In genomic region chr2:153851030-153851360, GRCm38 (mm10) we compare ENCODE assay signal across 10 mouse cellular contexts. TPM values are rescaled to one million over a fixed set of nuclear protein-coding genes. Genes with fewer than 3 reads are reported as not detected.
DNase-seq lines count a peak whose midpoint lies in the region; ATAC-seq and TF ChIP-seq lines count a peak whose summit lies in the region.
"Had no signal": no experiment of that assay in that cellular context is flagged by ENCODE, and none has a peak within 500 bp of the region (broad histone marks: within the 10 kb centered on the region; RNA-seq: fewer than 3 reads in every experiment).

No protein-coding gene starts in this region.

- H3K4me3 ChIP-seq in heart, embryonic 12.5 days: no peak overlapping the region
- H3K4me3 ChIP-seq in MEL (ENCODE audit: control insufficient read depth in 1 of 2, insufficient read depth in 1 of 2, low read depth in 2 of 2, low read length in 2 of 2): no peak overlapping the region
- H3K4me3 ChIP-seq in cerebellum, adult 2 months (replicated peaks; ENCODE audit: insufficient read depth, low read depth, low read length): no peak overlapping the region
- H3K4me3 ChIP-seq in testis, adult 2 months (ENCODE audit: control insufficient read depth, low read depth, low read length): no peak overlapping the region

- TF ChIP-seq EP300 in MEL (IDR thresholded peaks at IDR 0.05; ENCODE audit: low read depth in 1 of 2, low read length in 2 of 2): no peak

- H3K79me2 ChIP-seq in MEL (ENCODE audit: control insufficient read depth, insufficient read depth, low read length, poor library complexity): no peaks in the 10 kb centered on the region

- no peak overlapping the region for H3K27ac ChIP-seq in heart, embryonic 12.5 days (ENCODE audit: poor library complexity, severe bottlenecking)
- no peak overlapping the region for H3K27ac ChIP-seq in MEL (ENCODE audit: control insufficient read depth, low read depth, low read length)
- H3K27ac ChIP-seq in cerebellum, adult 2 months (ENCODE audit: insufficient read depth, low read length): no peak overlapping the region
- no peak overlapping the region for H3K27ac ChIP-seq in testis, adult 2 months (ENCODE audit: control insufficient read depth, insufficient read depth, low read depth, low read length)

- TF ChIP-seq POLR2A in MEL (IDR thresholded peaks at IDR 0.05; ENCODE audit: control insufficient read depth in 1 of 2, insufficient read depth in 1 of 2, low read depth in 1 of 2, low read length in 2 of 2, poor library complexity in 1 of 2): no peak
- no peak for TF ChIP-seq POLR2A in cerebellum, adult 2 months (IDR thresholded peaks at IDR 0.05; ENCODE audit: borderline replicate concordance, insufficient read depth, low read length)
- TF ChIP-seq POLR2A in testis, adult 2 months (IDR thresholded peaks at IDR 0.05; ENCODE audit: control insufficient read depth, low read depth, low read length): no peak

- no peak for ATAC-seq in heart, embryonic 12.5 days (ENCODE audit: insufficient number of reproducible peaks, low FRiP score)
- ATAC-seq in megakaryocyte, adult 5-6 weeks (ENCODE audit: poor library complexity, severe bottlenecking): peak; percentile 40; the same call in 1 of the 2 replicates

- no peaks in the 10 kb centered on the region for H3K36me3 ChIP-seq in heart, embryonic 12.5 days
- no peaks in the 10 kb centered on the region for H3K36me3 ChIP-seq in MEL (ENCODE audit: control insufficient read depth in 1 of 2, insufficient read depth in 2 of 2, low read length in 2 of 2)
- H3K36me3 ChIP-seq in testis, adult 2 months (ENCODE audit: control insufficient read depth, insufficient read depth, low read length): no peaks in the 10 kb centered on the region
- H3K36me3 ChIP-seq: G1E had no signal

- no peak overlapping the region for H3K9ac ChIP-seq in heart, embryonic 12.5 days
- no peak overlapping the region for H3K9ac ChIP-seq in MEL (ENCODE audit: control insufficient read depth, low read depth, low read length, poor library complexity, severe bottlenecking)

- DNase-seq in heart, adult 18-20 months: peak; percentile 9 to 67
- peak; percentile 60 for DNase-seq in MEL (ENCODE audit: low read depth, low spot score)
- peak; percentile 74 to 80 for DNase-seq in cerebellum, adult 2 months
- DNase-seq in gastrocnemius, postnatal 10 days: peak; percentile 56
- peak; percentile 58 to 76 for DNase-seq in layer of hippocampus, postnatal 10 days (ENCODE audit: low spot score in 2 of 2)

- peaks cover 7% of the 10 kb centered on the region; the same call in 1 of the 2 replicates for H3K4me1 ChIP-seq in heart, embryonic 12.5 days (replicated peaks)
- H3K4me1 ChIP-seq in MEL (ENCODE audit: control insufficient read depth in 1 of 2, insufficient read depth in 2 of 2, low read length in 2 of 2): no peaks in the 10 kb centered on the region
- no peaks in the 10 kb centered on the region for H3K4me1 ChIP-seq in cerebellum, adult 2 months (ENCODE audit: control insufficient read depth, insufficient read depth, low read length)
- H3K4me1 ChIP-seq in testis, adult 2 months (ENCODE audit: control insufficient read depth, insufficient read depth, low read length): no peaks in the 10 kb centered on the region

- TF ChIP-seq CTCF in MEL (IDR thresholded peaks at IDR 0.05 in 2 of 3, conservative IDR thresholded peaks at IDR 0.05 in 1 of 3; ENCODE audit: control insufficient read depth in 1 of 3, insufficient read depth in 1 of 3, low read depth in 2 of 3, low read length in 3 of 3, poor library complexity in 1 of 3, severe bottlenecking in 1 of 3): peak in 2 of 3 experiments; percentile 69 to 71; a peak in 5 of 6 replicates
- peak; percentile 67 for TF ChIP-seq CTCF in cerebellum, adult 2 months (IDR thresholded peaks at IDR 0.05; ENCODE audit: borderline replicate concordance, insufficient read depth, low read depth, low read length)
- TF ChIP-seq CTCF in testis, adult 2 months (IDR thresholded peaks at IDR 0.05; ENCODE audit: control insufficient read depth, insufficient read depth, insufficient replicate concordance, low read depth, low read length): peak; percentile 23

- peaks cover 3% of the 10 kb centered on the region for H3K9me3 ChIP-seq in heart, embryonic 12.5 days (replicated peaks)
- no peaks in the 10 kb centered on the region for H3K9me3 ChIP-seq in MEL (replicated peaks; ENCODE audit: insufficient read depth, low read length)

- H3K4me2 ChIP-seq in heart, embryonic 12.5 days: no peak overlapping the region

- H3K27me3 ChIP-seq in heart, embryonic 12.5 days (replicated peaks): 0 out of 2 replicates have a peak, but pooled peaks cover 6% of the 10 kb centered on the region
- H3K27me3 ChIP-seq in MEL (ENCODE audit: control insufficient read depth in 1 of 2, insufficient read depth in 2 of 2, low read length in 2 of 2): peaks cover 0 to 3% of the 10 kb centered on the region in 2 experiments; a peak in 1 of 4 replicates
- no peaks in the 10 kb centered on the region for H3K27me3 ChIP-seq in cerebellum, adult 2 months (ENCODE audit: control insufficient read depth, insufficient read depth, low read length)
- H3K27me3 ChIP-seq in testis, adult 2 months (ENCODE audit: control insufficient read depth, insufficient read depth, low read length): no peaks in the 10 kb centered on the region

- TF ChIP-seq RAD21 in MEL (IDR thresholded peaks at IDR 0.05; ENCODE audit: low read depth, low read length): peak; percentile 59

- 44% methylated on average over 4 of the region's 4 CpGs for WGBS in heart, embryonic 12.5 days
- WGBS in cerebellum, adult 2 months: 16% methylated on average over 4 of the region's 4 CpGs

TF ChIP-seq in MEL, 35 proteins besides CTCF, POLR2A, EP300 and RAD21:
- peak; percentile 78 for TF ChIP-seq SMC3 (IDR thresholded peaks at IDR 0.05; ENCODE audit: low read depth, low read length)
- no peak for TF ChIP-seq USF2 (IDR thresholded peaks at IDR 0.05; ENCODE audit: borderline replicate concordance in 1 of 2, insufficient read depth in 1 of 2, low read depth in 1 of 2, low read length in 2 of 2)
- TF ChIP-seq UBTF (IDR thresholded peaks at IDR 0.05; ENCODE audit: borderline replicate concordance, insufficient read depth, low read depth, low read length): no peak
- no peak for TF ChIP-seq MYB (IDR thresholded peaks at IDR 0.05; ENCODE audit: low read depth, low read length)
- peak; percentile 47; the same call in 1 of the 2 replicates for TF ChIP-seq ZC3H11A (IDR thresholded peaks at IDR 0.05; ENCODE audit: low read depth, low read length)
- no peak for TF ChIP-seq RCOR1 (IDR thresholded peaks at IDR 0.05; ENCODE audit: low read depth, low read length)

RNA-seq across cellular contexts. Expression of gene Sun5, which starts 19.9 kb away (rescaled TPM):
- not detected for total RNA-seq in heart, adult 18-20 months (2021)
- not detected in 2 replicates for polyA plus RNA-seq in heart, embryonic 12.5 days (2016; fragmentation: Nextera tagmentation; extraction: Ambion mirVana)
- total RNA-seq in MEL (2012; rRNA removed): not detected in 2 replicates
- not detected for polyA plus RNA-seq in MEL (2012; ENCODE audit: insufficient read depth in 1 of 2, insufficient read length in 2 of 2, low read depth in 1 of 2, low replicate concordance in 2 of 2, missing spikeins in 1 of 2)
- not detected in 2 replicates for polyA plus RNA-seq in cerebellum, adult 2 months (2012; rRNA removed)
- total RNA-seq in gastrocnemius, postnatal 10 days (2021): not detected
- not detected for total RNA-seq in layer of hippocampus, postnatal 10 days (2021)
- total RNA-seq in megakaryocyte, adult 5-6 weeks (2015): not detected in 2 replicates
- not detected in 2 replicates for total RNA-seq in megakaryocyte, adult 5-6 weeks (2017)
- polyA plus RNA-seq in testis, adult 2 months (2012; rRNA removed): 255 and 271 TPM in 2 replicates
- total RNA-seq: G1E had no signal
- polyA plus RNA-seq: G1E; limb, embryonic 14.5 days had no signal

RNA-seq across cellular contexts. Expression of gene Bpifb2, which starts 23.9 kb away (rescaled TPM):
- not detected for total RNA-seq in heart, adult 18-20 months (2021)
- not detected in 2 replicates for polyA plus RNA-seq in heart, embryonic 12.5 days (2016; fragmentation: Nextera tagmentation; extraction: Ambion mirVana)
- not detected in 2 replicates for total RNA-seq in MEL (2012; rRNA removed)
- polyA plus RNA-seq in MEL (2012; ENCODE audit: insufficient read depth in 1 of 2, insufficient read length in 2 of 2, low read depth in 1 of 2, low replicate concordance in 2 of 2, missing spikeins in 1 of 2): not detected
- polyA plus RNA-seq in cerebellum, adult 2 months (2012; rRNA removed): 0.31 and 0.59 TPM in 2 replicates
- total RNA-seq in gastrocnemius, postnatal 10 days (2021): not detected
- not detected for total RNA-seq in layer of hippocampus, postnatal 10 days (2021)
- not detected in 2 replicates for total RNA-seq in megakaryocyte, adult 5-6 weeks (2015)
- not detected in 2 replicates for total RNA-seq in megakaryocyte, adult 5-6 weeks (2017)
- 7.2 and 7.7 TPM in 2 replicates for polyA plus RNA-seq in testis, adult 2 months (2012; rRNA removed)
- total RNA-seq: G1E had no signal
- polyA plus RNA-seq: G1E had no signal

RNA-seq across cellular contexts. Expression of gene Bpifb6, which starts 49.2 kb away (rescaled TPM):
- total RNA-seq in heart, adult 18-20 months (2021): not detected
- polyA plus RNA-seq in heart, embryonic 12.5 days (2016; fragmentation: Nextera tagmentation; extraction: Ambion mirVana): not detected in 2 replicates
- total RNA-seq in MEL (2012; rRNA removed): not detected in 2 replicates
- not detected for polyA plus RNA-seq in MEL (2012; ENCODE audit: insufficient read depth in 1 of 2, insufficient read length in 2 of 2, low read depth in 1 of 2, low replicate concordance in 2 of 2, missing spikeins in 1 of 2)
- polyA plus RNA-seq in cerebellum, adult 2 months (2012; rRNA removed): 0.16 and 0.22 TPM in 2 replicates
- not detected for total RNA-seq in gastrocnemius, postnatal 10 days (2021)
- not detected for total RNA-seq in layer of hippocampus, postnatal 10 days (2021)
- not detected in 2 replicates for total RNA-seq in megakaryocyte, adult 5-6 weeks (2015)
- total RNA-seq in megakaryocyte, adult 5-6 weeks (2017): not detected in 2 replicates
- polyA plus RNA-seq in testis, adult 2 months (2012; rRNA removed): 0.21 and 0.36 TPM in 2 replicates
- total RNA-seq: G1E had no signal
- polyA plus RNA-seq: G1E; limb, embryonic 14.5 days had no signal
